Mouse (Mus musculus) adrenal gland, postnatal 4 days (tissue): ENCODE data around the gene Snap91. TPM values are rescaled to one million over a fixed set of nuclear protein-coding genes. Genes with fewer than 3 reads are reported as not detected.

ENCODE experiments used
- DNase-seq, 2 experiments: peaks; one replicate each; pipeline ENCODE4 v3.0.0; 2021 to 2022; ENCODE audit warnings: low spot score in 2 of 2, mixed read lengths in 2 of 2
- long read RNA-seq, 2 experiments: library from polyadenylated mRNA; stranded (forward); transcript quantifications; one replicate each; pipeline ENCODE4 v2.0.0; 2021
- total RNA-seq, 2 experiments: library from RNA; stranded (reverse); gene quantifications; 2 replicates each; pipeline ENCODE4 v1.2.3; 2021

Snap91 gene
- 10 to 100 TPM; 33.1 to 36.8 TPM for total RNA-seq
- long read RNA-seq, experiment 1, partial matches to known transcripts: 1 of 8 reads
- long read RNA-seq, experiment 1, other reads (novel, unspliced or antisense): 6 of 8 reads
- long read RNA-seq, experiment 2, transcript Snap91-203 (20 exons, 2,577 nt): major isoform, 7 of 23 reads
- long read RNA-seq, experiment 2, partial matches to known transcripts: 5 of 23 reads
- long read RNA-seq, experiment 2, other reads (novel, unspliced or antisense): 11 of 23 reads

- DNase-seq: peak; percentile 9 to 17
Measured at GRCm38 (mm10) chr9:86880113-86880972, at the start of gene Snap91. TSS of gene Snap91 (minus strand) at chr9:86880654.

- no peak for DNase-seq
Measured at GRCm38 (mm10) chr9:86926519-86926918, 46.1 kb upstream of the Snap91 start.

GRCm38 (mm10) chr9:86925688-86926087 is 45.2 kb upstream of the Snap91 start:
- DNase-seq: no peak

- no peak for DNase-seq
Measured at GRCm38 (mm10) chr9:86922430-86922829, 42.0 kb upstream of the Snap91 start.

- DNase-seq: no peak
Measured at GRCm38 (mm10) chr9:86916543-86916942, 36.1 kb upstream of the Snap91 start.

- no peak for DNase-seq
Measured at GRCm38 (mm10) chr9:86899502-86900199, 19.2 kb upstream of the Snap91 start.

- peak; percentile 4 to 11 for DNase-seq
Measured at GRCm38 (mm10) chr9:86879216-86880112, 990 bp downstream of the Snap91 start.

- DNase-seq: no peak
Measured at GRCm38 (mm10) chr9:86878716-86879115, 1.7 kb downstream of the Snap91 start.

GRCm38 (mm10) chr9:86873681-86874080 is 6.8 kb downstream of the Snap91 start:
- DNase-seq: no peak

- no peak for DNase-seq
Measured at GRCm38 (mm10) chr9:86869586-86870338, 10.7 kb downstream of the Snap91 start.

- no peak for DNase-seq
Measured at GRCm38 (mm10) chr9:86858101-86858500, 22.4 kb downstream of the Snap91 start.

- DNase-seq: no peak
Measured at GRCm38 (mm10) chr9:86857626-86858025, 22.8 kb downstream of the Snap91 start.

GRCm38 (mm10) chr9:86852861-86853260 is 27.6 kb downstream of the Snap91 start:
- no peak for DNase-seq

GRCm38 (mm10) chr9:86851689-86852088 is 28.8 kb downstream of the Snap91 start:
- no peak for DNase-seq

GRCm38 (mm10) chr9:86850452-86851207 is 29.8 kb downstream of the Snap91 start:
- no peak for DNase-seq

GRCm38 (mm10) chr9:86843747-86844353 is 36.6 kb downstream of the Snap91 start:
- DNase-seq: no peak

GRCm38 (mm10) chr9:86829792-86830191 is 50.7 kb downstream of the Snap91 start:
- no peak for DNase-seq

- DNase-seq: no peak
Measured at GRCm38 (mm10) chr9:86829034-86829433, 51.4 kb downstream of the Snap91 start.

GRCm38 (mm10) chr9:86819366-86819765 is 61.1 kb downstream of the Snap91 start:
- no peak for DNase-seq
